Mouse (Mus musculus): ENCODE results near the gene Mylk2.

DNA sequence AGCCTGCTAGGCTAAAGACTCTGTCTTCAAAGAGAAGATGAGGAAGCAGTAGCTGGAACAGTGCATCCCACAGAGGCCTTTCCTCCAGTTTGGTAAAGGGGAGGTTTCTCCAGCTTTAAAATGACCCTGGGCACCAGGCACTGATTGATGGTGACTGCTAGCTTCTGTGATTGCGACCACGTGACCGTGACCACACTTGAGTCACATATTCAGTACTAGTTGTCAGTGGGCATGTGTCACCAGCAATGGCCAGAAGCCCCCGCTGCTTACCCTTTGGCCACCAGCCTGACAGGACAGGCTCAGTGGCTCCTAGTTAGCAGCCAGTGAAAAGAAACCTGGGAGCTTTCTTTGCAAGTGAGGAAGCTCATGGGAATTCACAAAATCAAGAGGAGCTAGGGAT, 7.6 kb upstream of the Mylk2 start:
- no peak for TF ChIP-seq CTCF (IDR thresholded peaks at IDR 0.05; ENCODE audit: borderline replicate concordance, insufficient read depth, low read depth, low read length)
- TF ChIP-seq POLR2A (IDR thresholded peaks at IDR 0.05; ENCODE audit: borderline replicate concordance, insufficient read depth, low read length): no peak

All from cerebellum, adult 2 months (tissue).